Mouse (Mus musculus) forebrain, embryonic 16.5 days (tissue): ENCODE results near the gene Zgrf1. TPM values are rescaled to one million over a fixed set of nuclear protein-coding genes. Genes with fewer than 3 reads are reported as not detected.

Experiments used
- ATAC-seq: fragments of 200-750 bp; cut with Nextera tagmentation; 2 replicates; pipeline ENCODE4 v1.8.0; 2017; ENCODE audit warnings: mild to moderate bottlenecking, moderate library complexity
- H3K27ac ChIP-seq: fragments of 300-500 bp; sonication (generic); 2 replicates; pipeline ENCODE4 v1.5.1; 2014; ENCODE audit warnings: low read length, control low read depth
- H3K27me3 ChIP-seq: fragments of 300-500 bp; sonication (generic); replicated peaks from 2 replicates; pipeline ENCODE4 v1.6.1; 2014; ENCODE audit warnings: low read length; ENCODE audit not compliant: control insufficient read depth, insufficient read depth
- H3K36me3 ChIP-seq: fragments of 300-500 bp; sonication (generic); 2 replicates; pipeline ENCODE4 v1.6.1; 2014; ENCODE audit not compliant: control insufficient read depth, insufficient read depth
- H3K4me1 ChIP-seq: fragments of 300-500 bp; sonication (generic); replicated peaks from 2 replicates; pipeline ENCODE4 v1.6.1; 2014; ENCODE audit warnings: low read length; ENCODE audit not compliant: control insufficient read depth, insufficient read depth
- H3K4me2 ChIP-seq: fragments of 300-500 bp; sonication (generic); 2 replicates; pipeline ENCODE4 v1.6.1; 2014; ENCODE audit warnings: mild to moderate bottlenecking, low read length, control low read depth
- H3K4me3 ChIP-seq: fragments of 300-500 bp; sonication (generic); replicated peaks from 2 replicates; pipeline ENCODE4 v1.5.1; 2014; ENCODE audit warnings: mild to moderate bottlenecking, low read length, control low read depth
- H3K9ac ChIP-seq: fragments of 300-500 bp; sonication (generic); replicated peaks from 2 replicates; pipeline ENCODE4 v1.6.1; 2014; ENCODE audit warnings: low read depth, low read length, control low read depth
- H3K9me3 ChIP-seq: fragments of 300-500 bp; sonication (generic); 2 replicates; pipeline ENCODE4 v1.6.1; 2016; ENCODE audit warnings: low read length; ENCODE audit not compliant: control insufficient read depth
- WGBS: fragments of 180-500 bp; shearing (Covaris S2); extraction: QIAGEN DNeasy Blood & Tissue Kit; methylation state at CpG from one replicate; pipeline ENCODE4 v1.1.7; 2014; 5-methylcytosine and 5-hydroxymethylcytosine counted together
- microRNA counts: library from miRNA; unstranded; fragments of <30 nt; microRNA quantifications from one replicate; lab custom pipeline; 2016
- microRNA-seq: library from miRNA; unstranded; fragments of <30 nt; microRNA quantifications from one replicate; pipeline ENCODE4, GENCODE M21; 2017
- polyA plus RNA-seq: library from polyadenylated mRNA; unstranded; fragments of >200 nt; fragmentation: Nextera tagmentation; extraction: Ambion mirVana; gene quantifications from 2 replicates; pipeline ENCODE4 v1.2.1, GENCODE M21; 2015

Zgrf1 gene
- polyA plus RNA-seq, 1 experiment from 2014 or later = 4.9 TPM

GRCm38 (mm10) chr3:127646156-127646825 lies 93.0 kb downstream of the Zgrf1 start:
- H3K4me2 ChIP-seq = peak overlapping the region; percentile 33
- peaks cover 5% of the 10 kb centered on the region; the same call in 1 of the 2 replicates for H3K27me3 ChIP-seq
- H3K9ac ChIP-seq = no peak overlapping the region
- WGBS = 19% methylated on average over 18 of the region's 18 CpGs
- H3K27ac ChIP-seq = no peak overlapping the region
- peaks cover 15% of the 10 kb centered on the region for H3K4me1 ChIP-seq
- peak; percentile 83 for ATAC-seq
- H3K9me3 ChIP-seq = no peaks in the 10 kb centered on the region
- H3K4me3 ChIP-seq = no peak overlapping the region
- no peaks in the 10 kb centered on the region for H3K36me3 ChIP-seq

- ATAC-seq = peak; percentile 86
- Histone ChIP-seq H3K27ac (no peak overlapping the region), H3K36me3 (no peaks in the 10 kb centered on the region), H3K27me3 (no peaks in the 10 kb centered on the region), H3K9ac (no peak overlapping the region), H3K4me1 (no peaks in the 10 kb centered on the region), H3K4me3 (no peak overlapping the region), H3K4me2 (no peak overlapping the region), H3K9me3 (no peaks in the 10 kb centered on the region)
- WGBS = 13% methylated on average over 7 of the region's 7 CpGs
Observed at GRCm38 (mm10) chr3:127651742-127652653, 98.7 kb downstream of the Zgrf1 start.

- H3K9ac ChIP-seq = no peak overlapping the region
- peaks cover 7% of the 10 kb centered on the region for H3K4me1 ChIP-seq
- H3K36me3 ChIP-seq = no peaks in the 10 kb centered on the region
- no peaks in the 10 kb centered on the region for H3K27me3 ChIP-seq
- H3K27ac ChIP-seq = no peak overlapping the region
- no peaks in the 10 kb centered on the region for H3K9me3 ChIP-seq
- no peak overlapping the region for H3K4me3 ChIP-seq
- no peak overlapping the region for H3K4me2 ChIP-seq
- 78% methylated on average over 7 of the region's 7 CpGs for WGBS
- no peak for ATAC-seq
Observed at GRCm38 (mm10) chr3:127660712-127661111, 107.4 kb downstream of the Zgrf1 start.

GRCm38 (mm10) chr3:127661646-127662531 lies 108.6 kb downstream of the Zgrf1 start:
- H3K4me1 ChIP-seq = peaks cover 7% of the 10 kb centered on the region
- ATAC-seq = peak; percentile 28; the same call in 1 of the 2 replicates
- H3K27ac ChIP-seq = no peak overlapping the region
- H3K36me3 ChIP-seq = no peaks in the 10 kb centered on the region
- 0 out of 2 replicates have a peak overlapping the region, but pooled peaks have one; percentile 29 for H3K9ac ChIP-seq
- H3K27me3 ChIP-seq = no peaks in the 10 kb centered on the region
- H3K4me3 ChIP-seq = peak overlapping the region; percentile 11
- peak overlapping the region; percentile 36 for H3K4me2 ChIP-seq
- 12% methylated on average over 22 of the region's 22 CpGs for WGBS
- no peaks in the 10 kb centered on the region for H3K9me3 ChIP-seq

MicroRNA genes within 50 kb of the gene (microRNA counts, 519-probe panel; counts per million panel counts)
- microRNA mmu-miR-302a (lab: Ali Mortazavi, UCI) (1,419 counts per million, percentile 12 among the panel's probes with 10 or more counts), microRNA mmu-miR-302b (lab: Ali Mortazavi, UCI) (not detected), microRNA mmu-miR-302c (lab: Ali Mortazavi, UCI) (not detected), microRNA mmu-miR-302d (lab: Ali Mortazavi, UCI) (1,653 counts per million, percentile 17 among the panel's probes with 10 or more counts), microRNA mmu-miR-367 (lab: Ali Mortazavi, UCI) (2,270 counts per million, percentile 50 among the panel's probes with 10 or more counts)

Small RNA genes lying within 50 kb of the gene (microRNA-seq; reads per million reads assigned to microRNA genes)
- gene Mir302a (114 reads per million, percentile 55 among the genes with 10 or more reads in this experiment), gene Mir302b (75.4 reads per million, percentile 51 among the genes with 10 or more reads in this experiment), gene Mir302c (10.4 reads per million, percentile 29 among the genes with 10 or more reads in this experiment), gene Mir302d (111 reads per million, percentile 55 among the genes with 10 or more reads in this experiment), gene Mir367 (not detected)

Other genes starting within 250 kb of the Zgrf1 start
- 156 and 201 TPM in 2 replicates for gene Ank2, start 54.1 kb upstream of the Zgrf1 start, polyA plus RNA-seq
- gene Larp7, start 140 bp upstream of the Zgrf1 start, polyA plus RNA-seq = 30.1 and 31.1 TPM in 2 replicates
- 53.3 and 71.3 TPM in 2 replicates for gene Neurog2, start 79.6 kb downstream of the Zgrf1 start, polyA plus RNA-seq
- 0.92 and 0.99 TPM in 2 replicates for gene Alpk1, start 227.0 kb downstream of the Zgrf1 start, polyA plus RNA-seq
- gene Tifa, start 236.3 kb downstream of the Zgrf1 start, polyA plus RNA-seq = 3.4 and 5.0 TPM in 2 replicates